Mouse (Mus musculus) MEL-GATA-1-ER (cell line): ENCODE results near the gene 1110059E24Rik.
A peak's percentile ranks its signal among the peaks of the same experiment; 100 is the strongest.

ENCODE experiments used
- DNase-seq: peaks from one replicate; pipeline ENCODE4 v3.0.0-alpha.2; 2012; ENCODE audit warnings: low read depth; ENCODE audit errors: extremely low read depth

The 1110059E24Rik gene

GRCm38 (mm10) chr19:21577443-21577842 is 75.3 kb downstream of the 1110059E24Rik start:
- DNase-seq = no peak

- no peak for DNase-seq
Measured at GRCm38 (mm10) chr19:21571986-21572385, 80.8 kb downstream of the 1110059E24Rik start.

- DNase-seq = peak; percentile 64
Measured at GRCm38 (mm10) chr19:21571223-21571980, 81.4 kb downstream of the 1110059E24Rik start.

GRCm38 (mm10) chr19:21570778-21571177 is 82.0 kb downstream of the 1110059E24Rik start:
- no peak for DNase-seq

GRCm38 (mm10) chr19:21568528-21569185 is 84.1 kb downstream of the 1110059E24Rik start:
- DNase-seq = no peak

GRCm38 (mm10) chr19:21567933-21568332 is 84.8 kb downstream of the 1110059E24Rik start:
- no peak for DNase-seq

GRCm38 (mm10) chr19:21566484-21566883 is 86.3 kb downstream of the 1110059E24Rik start:
- no peak for DNase-seq

- DNase-seq = no peak
Measured at GRCm38 (mm10) chr19:21564461-21564797, 88.3 kb downstream of the 1110059E24Rik start.

- peak; percentile 66 for DNase-seq
Measured at GRCm38 (mm10) chr19:21563789-21564460, 88.9 kb downstream of the 1110059E24Rik start.

GRCm38 (mm10) chr19:21562996-21563395 is 89.8 kb downstream of the 1110059E24Rik start:
- no peak for DNase-seq

GRCm38 (mm10) chr19:21552801-21553200 is 100.0 kb downstream of the 1110059E24Rik start:
- DNase-seq = peak; percentile 26

- no peak for DNase-seq
Measured at GRCm38 (mm10) chr19:21551921-21552536, 100.7 kb downstream of the 1110059E24Rik start.

- DNase-seq = no peak
Measured at GRCm38 (mm10) chr19:21549713-21550112, 103.1 kb downstream of the 1110059E24Rik start.

GRCm38 (mm10) chr19:21548947-21549346 is 103.8 kb downstream of the 1110059E24Rik start:
- DNase-seq = no peak

- DNase-seq = peak; percentile 15
Measured at GRCm38 (mm10) chr19:21537125-21537524, 115.7 kb downstream of the 1110059E24Rik start.
